Mouse (Mus musculus) olfactory bulb, adult 2 months (tissue): ENCODE results near the gene Cgnl1.

Experiments
- CTCF ChIP-seq: fragments of 200-500 bp; IDR thresholded peaks from 2 replicates; pipeline ENCODE4 v1.5.1; 2012; ENCODE audit warnings: low read depth, mild to moderate bottlenecking, low read length, moderate library complexity; ENCODE audit not compliant: insufficient read depth
- POLR2A ChIP-seq: fragments of 200-500 bp; IDR thresholded peaks from 2 replicates; pipeline ENCODE4 v1.6.1; 2012; ENCODE audit warnings: mild to moderate bottlenecking, low read depth, low read length, moderate library complexity; ENCODE audit not compliant: insufficient read depth

DNA sequence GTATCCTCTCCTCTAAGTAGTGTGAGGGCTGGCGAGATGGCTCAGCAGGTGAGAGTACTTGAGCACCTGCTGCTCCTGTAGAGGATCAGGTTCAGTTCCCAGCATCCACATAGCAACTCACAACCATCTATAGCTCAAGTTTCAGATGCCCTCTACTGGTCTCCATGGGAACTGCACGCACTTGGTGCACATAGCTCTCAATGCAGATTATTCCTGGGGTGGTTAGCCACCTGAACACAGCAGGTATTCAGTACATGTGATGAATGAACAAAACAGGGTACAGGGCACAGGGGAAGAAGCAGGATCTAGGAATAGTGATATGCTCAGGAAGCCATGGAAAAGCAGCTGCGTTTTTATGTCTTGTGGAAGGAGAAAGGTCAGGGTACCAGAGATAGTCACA is 6.0 kb upstream of the Cgnl1 start:
- no peak for TF ChIP-seq CTCF
- TF ChIP-seq POLR2A: no peak
